Mouse (Mus musculus): Measurements from ENCODE around the gene Ccdc189.
"Not testable (repeated sequence)": the region's sequence is repeated elsewhere in the genome, so short reads cannot be mapped to it uniquely, and the experiment has no call there.

The Ccdc189 gene

DNA sequence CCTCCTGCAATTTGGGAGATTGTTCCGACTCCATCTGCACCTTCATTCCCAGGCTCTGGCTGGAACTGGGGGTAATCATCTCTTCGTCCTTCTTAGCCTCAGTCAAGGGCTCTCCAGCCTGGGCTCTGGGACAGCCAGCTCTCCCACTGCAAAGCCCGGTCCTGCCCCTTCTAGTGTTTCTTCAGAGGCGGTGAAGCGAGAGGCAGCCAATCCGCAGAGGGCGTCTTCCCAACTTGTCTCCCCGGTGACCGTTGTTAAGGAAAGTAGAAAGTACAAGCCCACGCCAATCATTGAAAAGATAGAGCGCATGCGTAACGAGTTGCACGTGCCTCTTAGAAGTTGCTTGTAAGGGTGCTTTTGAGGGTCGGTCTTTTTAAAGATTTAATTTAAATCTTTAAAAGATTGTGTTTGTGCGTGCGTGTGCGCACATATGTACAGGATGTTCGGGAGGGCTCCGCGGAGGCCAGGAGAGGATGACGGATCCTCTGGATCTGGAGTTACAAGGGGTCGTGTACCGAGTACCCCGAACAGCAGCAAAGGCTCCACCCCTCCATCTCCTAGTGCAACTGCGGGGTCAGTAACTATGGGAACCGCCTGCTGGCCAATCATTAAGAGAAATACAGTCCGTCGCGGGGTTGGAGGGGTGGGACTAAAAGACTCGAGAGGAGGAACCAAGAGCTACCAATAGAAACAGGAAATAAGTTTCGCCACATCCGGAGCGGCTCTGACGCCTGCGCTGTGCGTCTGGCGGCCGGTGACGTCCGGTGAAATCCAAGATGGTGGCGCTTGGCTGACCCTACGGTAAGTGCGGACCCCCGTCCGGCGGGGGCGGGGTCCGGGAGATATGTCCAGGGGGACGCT, at the start of gene Ccdc189, which contains the start of gene Rnf40:
TSS of gene Ccdc189 (minus strand) at position 585 of the 861 bp plus-strand sequence.
TSS of gene Rnf40 (plus strand) at position 757 of the 861 bp plus-strand sequence.
- peak; percentile 88 for DNase-seq (ENCODE audit: low spot score)

DNA sequence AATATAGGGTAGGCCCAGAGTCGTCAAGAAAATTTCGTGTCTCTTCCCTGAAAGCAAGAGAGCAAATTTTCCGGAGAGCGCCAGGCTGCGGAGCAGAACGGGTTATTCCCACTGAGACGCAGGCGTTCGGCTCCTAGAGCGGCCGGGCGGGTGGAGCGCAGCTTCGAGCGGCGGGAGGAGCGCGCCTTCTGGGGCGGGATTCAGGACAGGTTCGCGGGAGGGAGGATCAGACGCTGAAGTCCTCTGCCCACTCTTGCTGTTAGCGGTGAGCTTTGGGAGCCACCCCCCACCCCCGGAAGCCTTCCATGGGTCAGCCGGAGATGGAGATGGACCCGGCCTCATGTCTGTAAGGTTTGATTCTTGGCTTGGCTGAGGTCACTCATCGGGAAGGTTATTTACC, 48.6 kb upstream of the Ccdc189 start:
- peak; percentile 86 for DNase-seq (ENCODE audit: low spot score)

DNA sequence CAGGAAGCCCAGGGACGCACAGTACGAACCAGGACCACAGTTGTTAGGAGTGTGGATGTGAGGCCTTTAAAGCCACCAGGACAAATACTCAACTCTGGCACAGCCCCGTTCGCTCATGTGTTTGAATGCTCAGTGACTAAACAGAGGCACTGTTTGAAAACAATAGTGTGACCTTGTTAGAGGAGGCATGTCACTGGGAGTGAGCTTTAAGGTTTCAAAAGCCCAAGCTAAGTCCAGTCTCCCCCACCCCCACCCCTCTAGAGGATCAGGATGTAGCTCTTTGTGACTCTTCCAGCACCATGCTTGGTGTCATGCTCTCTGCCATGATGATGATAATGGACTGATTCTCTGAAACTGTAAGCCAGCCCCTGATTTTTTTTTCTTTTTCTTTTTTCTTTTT, 43.0 kb upstream of the Ccdc189 start:
- no peak for DNase-seq (ENCODE audit: low spot score)

DNA sequence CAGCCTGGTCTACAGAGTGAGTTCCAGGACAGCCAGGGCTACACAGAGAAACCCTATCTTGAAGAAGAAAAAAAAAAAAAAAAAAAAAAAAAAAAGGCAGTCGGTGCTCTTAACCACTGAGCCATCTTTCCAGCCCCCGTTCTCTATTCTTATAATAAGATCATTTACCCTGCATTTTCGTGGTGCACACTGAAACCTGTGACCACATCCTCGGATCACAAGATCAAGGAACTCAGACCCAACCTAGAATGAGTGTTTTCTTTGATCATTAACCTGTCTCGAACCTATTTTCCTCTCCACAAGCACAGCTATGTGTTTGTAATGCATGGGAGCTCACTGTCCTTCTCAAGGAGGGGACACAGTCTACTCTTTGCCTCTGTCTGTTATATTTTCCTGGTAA, 40.3 kb upstream of the Ccdc189 start:
- DNase-seq (ENCODE audit: low spot score) = no peak

DNA sequence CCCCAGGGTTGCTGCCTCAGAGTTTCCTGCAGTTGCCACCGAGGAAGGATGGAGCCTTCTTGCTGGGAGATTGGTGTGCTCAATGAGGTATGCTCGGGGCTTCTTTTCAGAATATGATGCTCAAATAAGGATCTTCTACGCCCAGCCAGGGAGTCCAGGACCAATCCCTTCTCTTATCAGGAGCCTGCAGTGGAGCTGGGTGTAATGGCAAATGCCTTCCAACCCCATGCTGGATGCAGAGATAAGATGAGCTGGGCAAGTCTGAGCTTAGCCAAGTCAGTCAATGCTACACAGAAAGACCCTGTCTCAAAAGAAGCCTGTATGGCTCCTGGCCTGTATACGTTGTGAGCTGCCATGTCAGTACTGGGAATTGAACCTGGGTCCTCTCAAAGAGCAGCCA, 38.1 kb upstream of the Ccdc189 start:
- DNase-seq (ENCODE audit: low spot score) = no peak

- DNase-seq (ENCODE audit: low spot score) = no peak
Observed at GRCm38 (mm10) chr7:127626039-127626438, 37.6 kb upstream of the Ccdc189 start.

- DNase-seq (ENCODE audit: low spot score) = not testable (repeated sequence)
Observed at GRCm38 (mm10) chr7:127618402-127618801, 30.0 kb upstream of the Ccdc189 start.

DNA sequence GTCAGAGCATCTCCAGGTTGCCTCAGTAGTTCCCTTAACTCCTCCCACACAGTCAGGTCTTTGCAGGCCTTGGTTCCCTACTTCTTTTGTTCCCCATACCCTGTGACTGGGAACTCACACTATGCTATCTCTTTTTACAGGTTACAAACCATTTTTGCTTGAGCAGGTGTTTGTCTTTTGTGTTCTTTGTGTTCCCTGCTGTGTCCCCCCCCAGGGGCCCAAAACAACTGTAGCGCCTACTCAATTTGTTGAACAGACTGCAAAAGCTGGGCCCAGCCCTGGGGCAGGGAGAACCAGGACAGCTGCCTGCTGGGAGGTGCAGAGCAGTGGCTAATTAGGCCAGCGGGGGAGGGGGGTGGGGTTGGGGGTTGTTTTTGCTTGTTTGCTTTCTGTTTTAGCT, 29.6 kb upstream of the Ccdc189 start:
- no peak for DNase-seq (ENCODE audit: low spot score)

DNA sequence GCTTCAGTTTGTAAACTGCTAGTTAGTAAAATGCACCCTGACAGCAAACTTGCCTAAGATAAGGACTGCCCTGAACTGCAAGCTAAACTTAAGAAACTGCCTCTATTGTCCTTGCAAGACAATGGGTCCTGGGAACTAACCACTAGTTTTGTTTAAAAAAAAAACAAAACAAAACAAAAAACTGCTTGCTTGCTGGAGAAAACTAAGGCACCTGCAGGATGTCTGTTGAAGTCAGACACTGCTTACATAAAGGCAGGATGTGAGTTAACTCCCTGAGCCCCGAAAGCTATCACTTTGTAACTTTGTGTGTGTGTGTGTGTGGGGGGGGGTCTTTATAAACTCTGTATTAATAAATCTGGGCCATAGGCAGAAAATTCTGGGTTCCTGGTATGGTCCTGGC, 28.5 kb upstream of the Ccdc189 start:
- no peak for DNase-seq (ENCODE audit: low spot score)

DNA sequence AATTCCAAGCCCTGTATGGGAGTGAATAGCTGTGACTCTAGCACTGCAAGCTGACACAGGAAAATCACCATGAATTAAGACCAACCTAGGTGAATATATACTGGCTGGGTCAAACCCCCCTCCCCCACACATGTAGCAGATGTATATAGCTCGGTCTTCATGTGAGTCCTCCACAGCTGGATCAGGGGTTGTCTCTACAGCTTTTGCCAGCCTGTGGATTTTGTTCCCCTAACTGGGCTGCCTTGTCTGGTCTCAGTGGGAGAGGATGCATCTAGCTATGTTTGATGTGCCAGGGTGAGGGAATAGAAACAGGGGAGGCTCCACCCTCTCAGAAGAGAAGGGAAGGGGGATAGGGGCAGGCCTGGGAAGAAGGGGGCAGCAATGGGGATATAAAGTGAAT, 27.9 kb upstream of the Ccdc189 start:
- DNase-seq (ENCODE audit: low spot score) = no peak

DNA sequence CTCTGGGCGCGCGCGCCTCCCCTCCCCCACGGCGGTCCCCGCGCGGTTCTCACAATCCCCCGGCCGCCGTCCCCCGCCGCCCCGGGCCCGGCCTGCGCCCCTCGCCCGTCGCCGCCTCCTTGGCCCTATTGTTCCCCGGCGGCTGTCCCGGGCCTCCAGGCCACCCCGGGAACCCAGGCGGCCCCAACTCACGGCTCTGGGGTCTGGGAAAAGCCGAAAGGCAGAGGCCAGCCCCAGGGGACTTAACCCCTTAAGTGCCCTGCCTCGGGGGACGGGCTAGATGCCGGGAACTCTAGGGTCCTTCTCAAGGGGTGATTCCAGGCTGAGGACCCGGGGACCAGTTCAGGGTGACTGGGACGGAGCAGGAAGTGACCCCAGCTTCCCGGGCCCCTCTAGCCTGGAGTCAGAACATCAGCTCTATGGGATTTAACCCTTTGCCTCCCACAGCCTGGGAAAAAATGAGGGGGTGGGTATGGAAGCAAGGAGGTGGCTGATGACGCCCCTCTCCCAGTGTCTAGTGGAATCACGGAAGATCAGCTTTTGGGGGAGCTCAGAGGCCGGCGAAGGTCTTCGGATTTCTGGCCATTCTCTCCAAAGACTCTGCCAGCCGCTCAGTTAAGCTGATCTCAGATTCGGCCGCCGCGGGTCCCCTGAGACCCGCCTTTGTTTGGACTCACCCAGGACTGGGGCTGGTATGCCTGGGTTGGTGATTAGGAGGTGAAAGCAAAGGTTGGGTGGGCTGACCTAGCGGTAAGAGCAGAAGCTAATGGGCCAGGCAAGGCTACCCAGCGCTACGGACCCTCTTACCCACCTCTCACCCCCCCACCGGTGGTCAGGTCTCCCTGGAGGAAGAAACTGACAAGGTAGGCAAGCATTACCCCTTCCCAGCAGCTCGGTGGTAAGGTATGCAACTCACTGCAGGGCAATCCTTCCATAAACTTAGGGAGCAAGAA, 26.8 kb upstream of the Ccdc189 start, which contains the start of gene Zfp629:
TSS of gene Zfp629 (minus strand) at position 907 of the 953 bp plus-strand sequence.
- DNase-seq (ENCODE audit: low spot score) = peak; percentile 80

DNA sequence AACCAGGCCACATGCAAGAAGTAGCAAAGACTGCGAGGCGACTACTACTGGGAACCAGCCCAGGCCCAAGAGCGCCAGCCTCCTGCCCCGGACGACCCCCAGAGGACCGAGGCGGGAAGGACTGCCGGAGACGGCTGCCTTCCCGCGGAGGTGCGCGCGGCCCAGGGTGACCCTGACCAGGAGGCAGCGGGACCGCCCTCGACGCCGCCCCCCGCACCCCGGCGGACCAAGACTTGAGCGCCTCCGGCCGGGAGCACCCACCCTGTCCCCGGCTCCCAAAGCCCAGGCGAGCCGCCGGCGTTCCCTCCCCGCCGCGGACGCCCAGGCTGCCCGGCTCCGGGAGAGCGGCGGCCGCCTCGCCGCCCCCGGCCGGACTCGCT, 26.1 kb upstream of the Ccdc189 start:
- DNase-seq (ENCODE audit: low spot score) = no peak

DNA sequence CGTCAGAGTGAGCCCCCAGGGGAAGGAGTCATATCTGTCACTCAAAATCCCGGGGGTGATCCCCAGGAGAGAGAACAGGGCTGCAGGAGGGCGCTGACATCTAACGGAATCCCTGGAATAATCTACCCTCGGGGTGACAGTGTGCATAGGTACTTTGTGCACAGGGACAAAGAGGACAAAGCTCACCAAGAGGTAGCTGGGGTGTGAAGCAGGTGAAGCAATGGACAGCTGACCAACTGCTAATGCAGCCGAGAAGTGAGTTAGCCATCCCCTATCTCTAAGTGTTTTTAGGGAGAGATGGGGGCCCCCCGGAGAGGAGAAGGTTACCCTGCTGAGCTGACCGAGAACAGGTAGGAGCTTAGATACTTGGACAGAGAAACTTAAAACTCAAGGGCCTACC, 25.7 kb upstream of the Ccdc189 start:
- DNase-seq (ENCODE audit: low spot score) = no peak

DNA sequence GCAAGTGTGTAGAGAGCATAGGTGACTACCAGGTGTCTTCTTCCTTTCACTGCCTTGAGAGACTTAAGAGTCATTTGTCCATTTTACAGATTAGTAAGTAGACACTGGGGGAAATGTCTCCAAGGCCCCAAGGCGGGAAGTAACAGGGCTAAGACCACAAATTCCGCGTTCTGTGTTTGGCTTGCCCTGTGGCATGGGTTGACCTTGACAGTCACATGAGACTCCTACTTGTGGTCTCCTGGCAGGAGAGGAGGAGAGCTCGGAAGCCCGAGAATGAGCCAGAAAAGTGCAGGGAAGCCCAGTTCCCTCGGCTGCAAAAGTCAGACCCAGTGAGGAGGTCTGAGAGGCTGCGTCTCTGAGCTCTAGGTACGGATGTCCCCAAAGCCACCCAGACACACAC, 25.1 kb upstream of the Ccdc189 start:
- DNase-seq (ENCODE audit: low spot score) = no peak

- DNase-seq (ENCODE audit: low spot score) = no peak
Observed at GRCm38 (mm10) chr7:127611561-127611960, 23.2 kb upstream of the Ccdc189 start.

- no peak for DNase-seq (ENCODE audit: low spot score)
Observed at GRCm38 (mm10) chr7:127611011-127611410, 22.6 kb upstream of the Ccdc189 start.

- DNase-seq (ENCODE audit: low spot score) = no peak
Observed at GRCm38 (mm10) chr7:127607150-127607549, 18.8 kb upstream of the Ccdc189 start.

- DNase-seq (ENCODE audit: low spot score) = no peak
Observed at GRCm38 (mm10) chr7:127604256-127604655, 15.9 kb upstream of the Ccdc189 start.

DNA sequence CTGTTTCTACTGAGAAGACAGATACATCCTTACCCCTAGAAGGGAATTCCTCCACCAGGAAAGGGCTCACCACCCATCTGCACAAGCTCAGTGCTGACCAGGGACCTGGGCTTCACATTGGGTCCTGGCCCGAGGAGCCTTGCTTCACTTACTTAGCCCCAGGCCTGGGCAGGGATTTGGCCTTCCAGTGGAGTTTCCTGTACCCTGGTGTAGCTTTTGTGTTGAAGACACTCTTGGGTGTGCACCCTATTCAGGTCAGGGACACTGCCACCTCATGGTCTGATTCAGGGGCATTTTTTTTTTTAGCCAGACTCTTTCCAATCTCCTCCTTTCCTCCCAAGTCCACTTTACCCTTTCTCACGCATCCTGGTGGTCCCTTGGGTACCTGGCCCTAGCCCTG, 14.5 kb upstream of the Ccdc189 start:
- no peak for DNase-seq (ENCODE audit: low spot score)

DNA sequence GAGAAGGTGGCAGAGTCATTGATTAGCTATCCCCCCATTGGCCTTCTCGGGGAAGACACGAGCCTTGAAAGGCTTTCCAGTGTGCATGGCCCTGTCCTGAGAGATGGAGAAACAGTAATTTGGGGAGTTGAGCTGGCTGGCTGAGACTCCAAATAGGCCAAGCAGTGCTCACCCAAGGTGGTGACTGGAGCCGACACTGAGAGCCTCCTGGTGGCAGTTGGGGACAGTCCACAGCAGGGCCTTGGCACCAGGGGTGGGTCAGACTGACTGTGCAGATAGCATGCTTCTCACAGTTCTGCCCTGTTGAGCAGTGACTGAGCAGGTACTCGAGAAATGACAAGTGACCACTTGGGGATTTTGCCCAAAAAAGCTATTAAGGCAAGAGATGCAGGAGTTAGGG, 13.3 kb upstream of the Ccdc189 start:
- DNase-seq (ENCODE audit: low spot score) = no peak

- DNase-seq (ENCODE audit: low spot score) = no peak
Observed at GRCm38 (mm10) chr7:127600612-127601011, 12.2 kb upstream of the Ccdc189 start.

- no peak for DNase-seq (ENCODE audit: low spot score)
Observed at GRCm38 (mm10) chr7:127596747-127597146, 8.4 kb upstream of the Ccdc189 start.

DNA sequence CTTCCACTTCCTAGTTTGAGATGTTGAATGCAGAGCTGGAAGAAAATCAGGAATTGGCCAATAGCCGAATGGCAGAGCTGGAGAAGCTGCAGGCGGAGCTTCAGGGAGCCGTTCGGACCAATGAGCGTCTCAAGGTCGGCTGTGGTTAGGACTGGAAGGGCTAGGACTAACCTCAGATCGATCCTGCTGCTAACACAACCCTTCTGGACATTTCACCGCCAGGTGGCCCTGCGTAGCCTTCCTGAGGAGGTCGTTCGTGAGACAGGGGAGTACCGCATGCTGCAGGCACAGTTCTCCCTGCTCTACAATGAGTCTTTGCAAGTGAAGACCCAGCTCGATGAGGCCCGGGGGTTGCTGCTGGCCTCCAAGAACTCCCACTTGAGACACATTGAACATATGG, 4.2 kb upstream of the Ccdc189 start:
- no peak for DNase-seq (ENCODE audit: low spot score)

Data from testis, postnatal 10 days (tissue).